Mouse (Mus musculus) lung, postnatal 25 days (tissue): ENCODE data around the gene Dnaaf2.
"Not testable (repeated sequence)": the region's sequence is repeated elsewhere in the genome, so short reads cannot be mapped to it uniquely, and the experiment has no call there.

Source experiments
- DNase-seq: peaks from one replicate; pipeline ENCODE4 v3.0.0; 2022; ENCODE audit warnings: low spot score

Dnaaf2 gene

GRCm38 (mm10) chr12:69197378-69198163 lies 658 bp downstream of the Dnaaf2 start:
- DNase-seq, result peak; percentile 32

DNA sequence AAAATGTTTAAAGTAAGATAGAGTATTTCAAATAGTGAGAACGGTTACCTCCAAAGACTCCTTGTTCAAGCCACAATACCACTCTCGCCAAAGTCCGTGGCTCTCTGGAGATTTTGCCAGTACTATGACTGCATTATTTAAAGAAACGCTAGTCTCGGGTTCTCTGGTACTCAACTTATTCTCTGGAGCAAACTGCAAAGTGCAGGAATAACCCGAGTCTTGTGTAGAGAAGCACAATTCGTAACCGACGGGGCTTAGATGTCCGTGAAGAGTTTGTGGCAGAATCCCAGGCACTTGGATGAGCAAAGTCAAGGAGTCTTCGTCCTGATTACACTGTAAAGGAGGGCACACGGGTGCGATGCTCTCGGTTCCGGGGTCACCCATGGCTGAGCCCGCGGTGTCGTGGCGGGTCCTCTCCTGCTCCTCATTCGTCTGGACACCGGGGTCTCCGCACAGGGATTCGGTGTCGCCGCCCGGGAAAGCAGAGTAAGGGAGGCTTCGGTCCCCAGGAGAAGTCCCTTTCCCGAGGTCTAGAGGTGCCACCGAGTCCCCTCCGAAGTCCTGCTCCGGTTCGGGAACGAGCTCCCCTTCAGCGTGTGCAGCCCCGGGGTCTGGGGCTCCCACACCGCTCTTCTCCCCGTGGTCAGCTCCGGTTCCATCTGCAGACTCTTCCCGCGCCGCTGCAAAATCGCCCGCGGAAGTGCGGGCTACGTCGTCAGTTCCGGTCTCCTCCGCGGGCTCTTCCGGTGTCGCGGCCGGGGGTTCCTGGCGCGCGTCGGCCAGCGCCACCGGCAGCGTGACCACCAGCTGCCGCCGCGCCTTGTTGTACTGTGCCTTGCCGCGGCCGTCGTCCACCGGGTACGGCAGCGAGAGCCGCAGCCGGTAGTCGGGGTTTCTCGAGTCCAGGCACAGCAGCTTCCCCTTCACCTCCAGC lies 1.5 kb downstream of the Dnaaf2 start, which contains the start of gene Gm49383:
Gene Gm49383, minus strand, starts transcription at position 661 of the 934 bp plus-strand sequence.
- DNase-seq, result peak; percentile 57

DNA sequence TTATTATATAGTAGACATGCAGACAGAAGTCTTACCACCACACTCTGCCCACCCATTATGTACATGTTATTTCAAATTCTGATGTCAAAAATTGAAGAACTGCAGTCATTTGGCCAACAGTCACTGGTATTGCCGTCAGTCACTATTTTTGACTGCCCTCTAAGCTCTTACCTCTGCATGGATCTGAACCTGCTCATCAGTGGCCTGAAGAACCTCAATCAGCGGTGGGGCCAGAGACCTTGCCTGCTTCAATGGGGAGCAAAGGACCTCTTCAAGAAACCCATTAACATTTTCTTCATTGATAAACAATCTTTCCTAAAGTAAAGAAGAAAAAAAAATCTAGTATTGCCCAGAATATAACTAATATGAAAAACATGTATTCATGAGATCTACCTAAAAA lies 5.6 kb downstream of the Dnaaf2 start:
- DNase-seq, result no peak

DNA sequence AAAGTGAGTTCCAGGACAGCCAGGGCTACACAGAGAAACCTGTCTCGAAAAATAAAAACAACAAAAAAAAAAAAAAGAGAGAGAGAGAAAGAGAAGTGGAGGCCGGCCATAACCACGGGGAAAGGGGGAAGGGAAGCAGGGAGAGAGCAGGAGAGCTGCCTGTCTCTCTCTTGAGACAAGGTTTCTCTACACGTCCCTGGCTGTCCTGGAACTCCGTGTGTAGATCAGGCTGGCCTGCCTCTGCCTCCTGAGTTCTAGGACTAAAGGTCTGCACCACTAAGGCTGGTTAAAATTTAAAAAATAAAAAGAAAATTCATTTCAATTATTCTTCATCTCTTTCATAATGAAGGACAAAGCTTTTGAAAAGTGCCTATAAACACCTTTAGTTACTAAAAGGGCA lies 6.8 kb downstream of the Dnaaf2 start:
- DNase-seq, result no peak

DNA sequence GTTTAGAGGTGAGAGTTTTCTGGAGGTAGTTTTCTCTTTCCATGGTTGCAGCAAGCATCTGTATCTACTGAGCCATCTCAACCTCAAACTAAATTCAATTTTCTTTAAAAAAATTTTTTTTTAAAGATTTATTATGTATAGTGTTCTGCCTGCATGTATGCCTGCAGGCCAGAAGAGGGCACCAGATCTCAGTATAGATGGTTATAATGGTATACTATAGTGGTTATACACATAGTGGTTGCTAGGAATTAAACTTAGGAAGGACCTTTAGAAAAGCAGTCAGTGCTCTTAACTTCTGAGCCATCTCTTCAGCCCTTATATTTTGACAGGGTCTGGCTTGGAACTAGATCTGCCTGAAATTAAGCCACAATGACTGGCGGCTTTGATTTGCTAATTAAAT lies 7.7 kb downstream of the Dnaaf2 start:
- DNase-seq, result no peak

DNA sequence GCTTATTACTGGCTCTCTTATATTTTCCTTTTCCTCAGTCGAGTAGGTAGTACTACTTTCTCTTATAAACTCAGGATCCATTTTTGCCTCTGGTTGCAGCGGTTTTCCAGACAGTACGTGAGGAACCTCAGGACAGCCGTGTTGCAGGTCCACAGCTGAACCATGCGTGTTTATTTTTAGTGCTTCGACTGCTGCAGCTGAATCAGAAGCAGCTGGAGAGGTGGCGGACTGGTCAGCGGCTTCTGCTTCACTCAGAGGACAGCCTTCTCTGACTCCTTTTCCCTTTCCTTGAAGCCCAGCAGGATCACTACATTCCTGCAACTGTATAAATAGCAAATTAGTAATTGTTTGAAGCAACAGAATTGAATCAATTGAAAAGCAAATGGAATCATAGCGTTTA lies 8.2 kb downstream of the Dnaaf2 start:
- DNase-seq, result no peak

- no peak for DNase-seq
These were observed 11.3 kb downstream of the Dnaaf2 start for GRCm38 (mm10) chr12:69186811-69187471.

GRCm38 (mm10) chr12:69185371-69185770 lies 12.9 kb downstream of the Dnaaf2 start:
- no peak for DNase-seq

DNA sequence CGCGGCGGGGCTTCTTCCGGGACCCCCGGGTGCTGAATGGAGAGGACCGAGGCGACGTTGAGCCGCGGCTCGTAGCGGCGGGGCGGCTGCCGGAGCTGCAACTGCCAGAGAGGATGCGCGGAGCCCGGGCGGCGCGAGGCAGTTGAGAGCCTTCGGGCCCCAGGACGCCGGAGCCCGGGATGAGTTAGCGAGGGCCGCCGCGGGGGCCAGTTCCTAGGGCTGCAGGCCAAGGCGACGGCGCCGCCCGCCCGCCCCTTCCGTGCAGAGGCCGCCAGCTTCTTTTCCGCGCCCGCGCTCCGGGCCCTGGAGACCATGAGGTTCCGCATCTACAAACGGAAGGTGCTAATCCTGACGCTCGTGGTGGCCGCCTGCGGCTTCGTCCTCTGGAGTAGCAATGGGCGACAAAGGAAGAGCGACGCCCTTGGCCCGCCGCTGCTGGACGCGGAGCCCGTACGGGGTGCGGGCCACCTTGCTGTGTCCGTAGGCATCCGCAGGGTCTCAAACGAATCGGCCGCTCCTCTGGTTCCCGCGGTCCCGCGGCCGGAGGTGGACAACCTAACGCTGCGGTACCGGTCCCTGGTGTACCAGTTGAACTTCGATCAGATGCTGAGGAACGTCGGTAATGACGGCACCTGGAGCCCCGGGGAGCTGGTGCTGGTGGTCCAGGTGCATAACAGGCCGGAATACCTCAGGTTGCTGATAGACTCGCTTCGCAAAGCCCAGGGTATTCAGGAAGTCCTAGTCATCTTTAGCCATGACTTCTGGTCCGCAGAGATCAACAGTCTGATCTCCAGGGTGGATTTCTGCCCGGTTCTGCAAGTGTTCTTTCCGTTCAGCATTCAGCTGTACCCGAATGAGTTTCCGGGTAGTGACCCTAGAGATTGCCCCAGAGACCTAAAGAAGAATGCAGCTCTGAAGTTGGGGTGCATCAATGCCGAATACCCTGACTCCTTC lies 13.6 kb downstream of the Dnaaf2 start:
- DNase-seq, result peak; percentile 38

- DNase-seq, result peak; percentile 99
These were observed 14.5 kb downstream of the Dnaaf2 start, which contains the start of the genes Rpl36al and Mgat2 for GRCm38 (mm10) chr12:69183583-69184308. Gene Rpl36al, minus strand, starts transcription at chr12:69184083. Gene Mgat2, plus strand, starts transcription at chr12:69184157.

DNA sequence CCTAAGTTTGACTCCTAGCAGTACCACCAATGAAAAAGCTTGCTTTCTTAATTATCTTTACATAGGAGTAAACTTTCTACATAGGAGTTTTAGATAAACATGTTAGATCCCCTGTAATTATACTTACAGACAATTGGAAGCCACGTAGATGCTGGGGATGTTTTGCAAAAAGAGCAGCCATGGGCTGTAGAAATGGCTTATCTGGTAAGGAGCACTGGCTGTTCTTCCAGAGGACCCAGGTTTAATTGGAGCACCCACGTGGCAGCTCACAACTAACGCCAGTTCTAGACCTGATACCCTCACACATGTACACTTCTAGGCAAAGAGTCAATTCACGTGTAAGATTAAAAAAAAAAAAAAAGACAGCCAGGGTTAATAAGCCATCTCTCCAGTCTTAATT lies 16.4 kb downstream of the Dnaaf2 start:
- no peak for DNase-seq

DNA sequence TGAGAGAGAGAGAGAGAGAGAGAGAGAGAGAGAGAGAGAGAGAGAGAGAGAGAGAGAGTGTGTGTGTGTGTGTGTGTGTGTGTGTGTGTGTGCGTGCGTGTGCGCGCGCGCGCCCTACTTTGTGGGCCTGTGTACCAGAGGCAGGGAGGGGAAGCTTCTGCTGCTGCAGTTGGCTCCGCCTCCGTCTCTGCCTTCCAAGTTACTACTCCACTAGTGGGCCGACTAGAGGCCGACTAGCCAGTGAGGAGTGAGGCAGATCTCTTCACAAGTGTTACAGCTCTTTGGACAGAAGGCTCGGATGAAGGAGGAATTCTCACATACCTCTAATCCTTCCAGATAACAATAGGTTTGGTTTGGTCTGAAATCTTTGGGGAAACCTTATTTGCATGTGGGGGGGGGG lies 18.9 kb downstream of the Dnaaf2 start:
- DNase-seq, result no peak

DNA sequence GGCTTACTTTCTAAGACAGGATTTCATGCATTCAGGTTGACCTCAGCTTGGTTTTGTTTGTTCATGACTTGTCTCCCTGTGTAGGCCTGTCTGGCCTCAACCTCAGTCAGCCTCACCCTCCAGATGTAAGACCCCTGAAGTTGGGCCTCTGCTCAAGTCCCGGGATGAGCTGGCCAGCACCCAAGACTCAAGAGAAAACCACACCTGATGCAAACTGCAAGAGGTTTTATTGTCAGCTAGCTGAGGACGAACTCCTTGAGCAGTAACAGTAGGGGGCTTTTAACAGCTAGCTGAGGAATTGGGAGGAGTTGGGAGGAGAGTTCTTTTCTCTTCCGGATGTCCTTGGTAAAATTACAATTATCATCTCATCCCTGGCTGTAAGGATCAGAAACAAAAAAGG lies 20.7 kb downstream of the Dnaaf2 start:
- DNase-seq, result no peak

- DNase-seq, result no peak
These were observed 22.3 kb downstream of the Dnaaf2 start for GRCm38 (mm10) chr12:69175975-69176374.

DNA sequence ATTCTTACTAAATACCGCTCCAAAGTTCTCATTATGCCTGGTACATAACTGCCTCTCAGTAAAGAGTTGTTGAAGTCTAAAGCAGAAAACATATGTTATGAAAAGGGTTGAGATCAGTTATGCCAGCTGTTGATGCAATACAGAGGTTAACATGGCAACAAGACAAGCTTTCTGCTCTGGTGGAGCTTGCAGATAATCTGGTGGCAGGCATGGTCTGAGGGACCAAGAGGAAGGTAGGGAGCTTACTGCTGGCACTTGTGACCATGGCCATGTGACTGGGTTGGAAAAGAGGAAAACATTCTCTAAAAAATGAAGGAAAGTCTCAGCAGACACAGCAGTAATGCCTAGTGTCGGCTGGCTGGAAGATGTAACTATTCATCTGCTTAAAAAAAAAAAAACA lies 26.9 kb downstream of the Dnaaf2 start:
- DNase-seq, result no peak

DNA sequence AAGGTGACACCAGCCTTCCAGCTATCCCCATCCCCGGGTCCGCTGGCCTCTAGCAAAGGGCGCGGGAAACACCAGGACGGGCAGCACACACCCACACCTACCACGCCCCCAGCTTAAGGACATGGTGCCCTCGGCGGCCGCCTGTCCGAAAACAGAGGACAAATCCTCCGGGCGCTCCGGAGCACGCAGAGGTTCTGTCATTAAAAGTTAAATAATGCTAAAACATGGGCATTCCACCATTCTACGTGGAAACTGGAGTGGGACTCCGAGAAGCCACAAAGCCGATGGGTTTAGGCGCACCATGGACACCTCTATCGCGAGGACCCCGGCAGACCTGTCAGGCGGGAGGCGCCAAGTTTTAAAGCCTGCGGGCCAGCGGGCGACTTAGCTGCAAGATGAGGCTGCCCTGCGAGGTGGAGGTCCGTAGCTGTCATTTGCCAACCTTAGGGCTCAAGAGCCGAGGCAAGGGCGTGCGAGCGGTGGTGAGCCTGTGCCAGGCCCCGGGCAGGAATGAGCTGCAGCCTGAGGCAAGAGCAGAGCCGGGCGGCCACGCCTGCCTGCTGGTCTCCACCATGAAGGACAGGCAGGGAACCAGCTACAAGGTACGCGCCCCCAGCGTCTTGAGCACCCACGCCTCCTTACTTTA lies 29.6 kb downstream of the Dnaaf2 start, which contains the start of gene Lrr1:
Gene Lrr1, plus strand, starts transcription at position 354 of the 646 bp plus-strand sequence.
- peak; percentile 84 for DNase-seq

GRCm38 (mm10) chr12:69167656-69168460 lies 30.4 kb downstream of the Dnaaf2 start:
- DNase-seq, result no peak

DNA sequence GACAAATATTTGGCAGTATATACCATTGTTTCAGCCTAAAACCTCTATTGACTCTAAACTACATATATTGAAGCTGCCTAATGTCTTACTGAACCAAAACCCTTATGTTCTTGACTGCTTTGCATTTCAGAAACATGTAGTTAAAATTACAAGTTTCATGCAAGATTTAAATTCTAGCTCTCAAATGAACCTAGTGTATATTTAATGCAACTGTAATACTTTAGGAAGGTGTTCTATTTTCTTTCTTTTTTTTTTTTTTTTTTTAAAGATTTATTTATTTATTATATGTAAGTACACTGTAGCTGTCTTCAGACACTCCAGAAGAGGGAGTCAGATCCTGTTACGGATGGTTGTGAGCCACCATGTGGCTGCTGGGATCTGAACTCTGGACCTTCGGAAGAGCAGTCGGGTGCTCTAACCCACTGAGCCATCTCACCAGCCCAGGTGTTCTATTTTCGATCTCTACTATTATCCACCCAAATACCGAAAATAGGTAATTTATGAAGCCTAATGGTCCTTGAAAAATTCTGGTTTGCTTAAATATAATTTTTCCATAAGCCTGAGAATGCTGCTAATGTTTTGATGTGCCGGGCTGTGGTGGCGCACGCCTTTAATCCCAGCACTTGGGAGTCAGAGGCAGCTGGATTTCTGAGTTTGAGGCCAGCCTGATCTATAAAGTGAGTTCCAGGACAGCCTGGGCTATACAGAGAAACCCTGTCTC lies 31.2 kb downstream of the Dnaaf2 start:
- not testable (repeated sequence) for DNase-seq
